Mouse (Mus musculus) embryonic facial prominence, embryonic 14.5 days (tissue): ENCODE results near the gene Utp4. TPM values are rescaled to one million over a fixed set of nuclear protein-coding genes. Genes with fewer than 3 reads are reported as not detected.
"Not testable (repeated sequence)": the region's sequence is repeated elsewhere in the genome, so short reads cannot be mapped to it uniquely, and the experiment has no call there.

Experiments
- ATAC-seq: fragments of 200-750 bp; cut with Nextera tagmentation; 2 replicates; pipeline ENCODE4 v1.8.0; 2017; ENCODE audit warnings: low read depth, moderate number of reproducible peaks, moderate TSS enrichment
- DNase-seq: peaks from one replicate; pipeline ENCODE4 v3.0.0-alpha.2; 2015; ENCODE audit warnings: low spot score
- H3K27ac ChIP-seq: fragments of 300-500 bp; sonication (generic); replicated peaks from 2 replicates; pipeline ENCODE4 v1.5.1; 2014; ENCODE audit warnings: low read depth, mild to moderate bottlenecking, low read length, moderate library complexity
- H3K27me3 ChIP-seq: fragments of 300-500 bp; sonication (generic); replicated peaks from 2 replicates; pipeline ENCODE4 v1.6.1; 2014; ENCODE audit warnings: low read length; ENCODE audit not compliant: control insufficient read depth, insufficient read depth
- H3K36me3 ChIP-seq: fragments of 300-500 bp; sonication (generic); 2 replicates; pipeline ENCODE4 v1.6.1; 2014; ENCODE audit warnings: low read length, mixed read lengths; ENCODE audit not compliant: control insufficient read depth, insufficient read depth
- H3K4me1 ChIP-seq: fragments of 300-500 bp; sonication (generic); 2 replicates; pipeline ENCODE4 v1.6.1; 2014; ENCODE audit warnings: antibody characterized with exemption, low read length; ENCODE audit not compliant: control insufficient read depth, insufficient read depth
- H3K4me2 ChIP-seq: fragments of 300-500 bp; sonication (generic); 2 replicates; pipeline ENCODE4 v1.6.1; 2014; ENCODE audit warnings: low read depth, mild to moderate bottlenecking, low read length, moderate library complexity, mixed read lengths
- H3K4me3 ChIP-seq: fragments of 300-500 bp; sonication (generic); 2 replicates; pipeline ENCODE4 v1.5.1; 2014; ENCODE audit warnings: low read depth, mild to moderate bottlenecking, low read length
- H3K9ac ChIP-seq: fragments of 300-500 bp; sonication (generic); 2 replicates; pipeline ENCODE4 v1.6.1; 2014; ENCODE audit warnings: low read depth, mild to moderate bottlenecking, low read length, moderate library complexity, mixed read lengths
- H3K9me3 ChIP-seq: fragments of 300-500 bp; sonication (generic); 2 replicates; pipeline ENCODE4 v1.6.1; 2016; ENCODE audit warnings: low read length; ENCODE audit not compliant: control insufficient read depth
- WGBS: fragments of 180-500 bp; shearing (Covaris S2); extraction: QIAGEN DNeasy Blood & Tissue Kit; methylation state at CpG from one replicate; pipeline ENCODE4 v1.1.7; 2014; 5-methylcytosine and 5-hydroxymethylcytosine counted together
- polyA plus RNA-seq: library from polyadenylated mRNA; unstranded; fragments of >200 nt; fragmentation: Nextera tagmentation; extraction: Ambion mirVana; gene quantifications from 2 replicates; pipeline ENCODE4 v1.2.1, GENCODE M21; 2014

The Utp4 gene
- polyA plus RNA-seq, 1 experiment from 2014 or later = 60.4 TPM

DNA sequence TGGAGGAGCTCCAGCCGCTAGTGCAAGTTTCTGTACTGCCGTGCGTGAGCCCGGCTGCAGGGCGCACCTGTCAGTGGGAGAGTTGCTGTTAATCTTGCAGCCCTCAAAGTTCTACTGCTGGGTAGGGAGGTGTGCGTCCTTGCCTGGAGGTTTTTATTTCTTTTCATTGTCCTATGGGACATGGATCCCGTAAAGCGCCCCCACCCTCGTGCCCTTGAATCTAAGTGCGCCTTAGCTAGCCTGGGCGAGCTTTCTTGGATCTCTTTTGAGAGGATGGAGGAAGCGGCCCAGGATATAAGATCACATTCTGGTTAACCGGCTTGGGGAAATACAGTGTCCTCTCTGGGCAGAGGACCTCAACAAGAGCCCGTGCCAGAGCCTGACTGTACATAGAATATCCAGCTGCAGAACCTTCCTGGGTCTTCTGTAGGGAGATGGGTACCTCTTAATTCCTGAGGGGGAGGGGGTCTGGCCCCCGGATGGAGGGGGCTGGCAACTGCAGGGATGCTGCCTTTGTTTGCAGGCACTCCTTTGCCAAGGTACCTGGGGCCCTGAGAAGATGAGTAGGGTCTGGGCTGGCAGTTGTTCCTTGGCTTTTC, 22.0 kb upstream of the Utp4 start:
- peak; percentile 17 for DNase-seq
- WGBS = 1% methylated on average over 15 of the region's 15 CpGs
- 0 out of 2 replicates have a peak, but pooled peaks have one; percentile 7 for ATAC-seq
- peaks cover 11% of the 10 kb centered on the region; the same call in 1 of the 2 replicates for H3K36me3 ChIP-seq
- H3K27me3 ChIP-seq = peaks cover 41% of the 10 kb centered on the region
- H3K27ac ChIP-seq = 0 out of 2 replicates have a peak overlapping the region, but pooled peaks have one; percentile 5
- peak overlapping the region; percentile 63 for H3K4me3 ChIP-seq
- no peaks in the 10 kb centered on the region for H3K9me3 ChIP-seq
- peak overlapping the region; percentile 65 for H3K9ac ChIP-seq
- H3K4me2 ChIP-seq = peak overlapping the region; percentile 100
- peaks cover 32% of the 10 kb centered on the region for H3K4me1 ChIP-seq

DNA sequence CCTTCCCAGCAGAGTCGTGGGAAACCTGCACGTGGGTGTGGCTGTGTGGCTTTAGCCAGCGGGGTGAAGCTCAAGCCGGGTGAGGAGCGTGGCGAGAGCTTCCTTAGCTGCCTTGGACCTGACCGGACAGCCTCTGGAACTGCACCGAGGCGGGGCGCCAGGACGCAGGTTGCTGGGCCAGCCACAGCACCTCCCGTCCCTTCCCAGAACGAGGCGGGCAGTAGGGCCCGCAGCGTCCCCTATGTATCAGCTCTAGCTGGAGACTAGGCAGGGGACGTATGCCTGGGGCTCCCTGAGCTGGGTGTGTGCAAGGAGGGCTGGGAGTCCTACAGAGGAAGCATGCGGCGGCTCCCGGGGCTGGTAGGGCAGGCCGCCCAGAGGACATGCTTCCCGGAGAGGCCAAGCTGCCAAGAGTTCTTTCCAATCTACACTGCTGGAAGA, 21.5 kb upstream of the Utp4 start:
- H3K9ac ChIP-seq = peak overlapping the region; percentile 38
- 0% methylated on average over 21 of the region's 22 CpGs for WGBS
- DNase-seq = peak; percentile 61
- H3K27me3 ChIP-seq = peaks cover 41% of the 10 kb centered on the region
- peak overlapping the region; percentile 63 for H3K4me3 ChIP-seq
- H3K4me1 ChIP-seq = peaks cover 32% of the 10 kb centered on the region
- H3K27ac ChIP-seq = no peak overlapping the region
- H3K4me2 ChIP-seq = peak overlapping the region; percentile 100
- ATAC-seq = peak; percentile 80
- peaks cover 15% of the 10 kb centered on the region; the same call in 1 of the 2 replicates for H3K36me3 ChIP-seq
- no peaks in the 10 kb centered on the region for H3K9me3 ChIP-seq

DNA sequence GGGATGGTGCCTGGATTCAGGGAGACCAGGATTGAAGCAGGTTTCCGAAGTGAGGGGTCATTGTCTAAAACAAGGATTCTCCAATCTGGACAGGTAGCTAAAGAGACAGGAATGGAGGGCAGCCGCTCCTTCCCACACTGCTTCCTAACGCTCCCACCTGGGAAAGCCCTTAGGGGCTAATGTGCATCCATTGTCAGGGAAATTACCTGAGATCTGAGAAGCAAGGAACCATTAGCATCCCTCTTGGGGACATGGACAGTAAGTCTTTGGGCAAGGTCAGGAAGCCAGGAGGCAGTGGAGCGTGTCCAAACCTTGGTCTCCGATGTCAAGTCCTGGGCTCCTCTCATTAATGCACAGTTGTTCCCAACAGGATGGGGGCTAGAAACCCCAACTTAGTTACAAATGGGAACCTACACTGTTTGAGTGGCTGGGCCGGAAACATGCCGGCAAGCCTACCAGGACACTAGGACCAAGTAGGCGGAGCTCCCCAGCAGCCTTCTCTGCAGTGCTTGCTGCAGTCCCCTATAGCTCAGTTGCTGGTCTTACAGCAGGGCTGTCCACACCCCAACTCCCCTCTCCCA, 20.9 kb upstream of the Utp4 start:
- ATAC-seq (no peak), DNase-seq (peak; percentile 6)
- H3K4me1 ChIP-seq = peaks cover 32% of the 10 kb centered on the region
- H3K36me3 ChIP-seq = peaks cover 19% of the 10 kb centered on the region; the same call in 1 of the 2 replicates
- peak overlapping the region; percentile 100 for H3K4me2 ChIP-seq
- no peak overlapping the region; the same call in 1 of the 2 replicates for H3K9ac ChIP-seq
- peaks cover 41% of the 10 kb centered on the region for H3K27me3 ChIP-seq
- 8% methylated on average over 8 of the region's 8 CpGs for WGBS
- H3K27ac ChIP-seq = no peak overlapping the region
- peak overlapping the region; percentile 63 for H3K4me3 ChIP-seq
- H3K9me3 ChIP-seq = no peaks in the 10 kb centered on the region

DNA sequence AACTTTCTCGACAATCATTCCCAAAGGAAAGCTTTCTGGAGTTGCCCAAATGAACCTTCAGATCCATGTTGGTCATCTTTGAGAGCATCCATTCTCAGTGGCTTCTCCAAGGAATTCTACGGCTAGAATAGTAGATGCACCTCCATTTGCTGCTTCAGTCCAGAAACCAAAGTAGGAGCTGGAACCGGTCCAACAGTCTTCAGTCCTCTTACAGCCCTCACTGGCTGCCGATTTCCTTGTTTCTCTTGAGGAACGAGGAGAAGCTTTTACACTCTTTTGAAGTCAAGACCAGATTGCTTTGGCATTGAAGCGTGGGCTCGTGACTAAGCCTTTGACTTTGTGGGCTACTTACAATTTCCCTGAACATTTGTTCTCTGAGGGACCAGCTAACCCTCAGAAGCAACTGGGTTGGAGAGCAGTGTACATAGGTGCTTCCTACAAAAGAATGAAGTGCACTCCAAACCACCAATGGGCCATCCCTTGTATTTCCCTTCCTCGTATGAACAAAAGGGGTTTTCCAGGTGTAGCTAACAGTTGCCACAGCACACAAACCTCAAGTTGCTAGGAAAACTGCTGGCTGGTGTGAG, 13.2 kb upstream of the Utp4 start:
- DNase-seq = peak; percentile 9
- ATAC-seq = no peak
- H3K27ac ChIP-seq = no peak overlapping the region
- H3K36me3 ChIP-seq = peaks cover 77% of the 10 kb centered on the region
- H3K4me3 ChIP-seq = no peak overlapping the region
- H3K27me3 ChIP-seq = no peaks in the 10 kb centered on the region
- H3K4me1 ChIP-seq = no peaks in the 10 kb centered on the region
- H3K9me3 ChIP-seq = no peaks in the 10 kb centered on the region
- WGBS = 88% methylated on average over 8 of the region's 8 CpGs
- H3K4me2 ChIP-seq = no peak overlapping the region
- H3K9ac ChIP-seq = no peak overlapping the region

GRCm38 (mm10) chr8:106884094-106884493, 9.3 kb upstream of the Utp4 start:
- H3K9ac ChIP-seq, DNase-seq, H3K4me2 ChIP-seq, H3K27me3 ChIP-seq, ATAC-seq, H3K27ac ChIP-seq, H3K4me1 ChIP-seq, H3K9me3 ChIP-seq, H3K4me3 ChIP-seq: not testable (repeated sequence)
- WGBS = 94% methylated on average over 11 of the region's 11 CpGs
- H3K36me3 ChIP-seq = peaks cover 73% of the 10 kb centered on the region

- H3K9ac ChIP-seq, H3K4me1 ChIP-seq, H3K4me3 ChIP-seq, H3K27ac ChIP-seq, H3K9me3 ChIP-seq, H3K27me3 ChIP-seq, DNase-seq, ATAC-seq, H3K4me2 ChIP-seq: not testable (repeated sequence)
- WGBS = 93% methylated on average over 4 of the region's 4 CpGs
- peaks cover 64% of the 10 kb centered on the region for H3K36me3 ChIP-seq
Measured at GRCm38 (mm10) chr8:106884826-106885400, 8.5 kb upstream of the Utp4 start.

DNA sequence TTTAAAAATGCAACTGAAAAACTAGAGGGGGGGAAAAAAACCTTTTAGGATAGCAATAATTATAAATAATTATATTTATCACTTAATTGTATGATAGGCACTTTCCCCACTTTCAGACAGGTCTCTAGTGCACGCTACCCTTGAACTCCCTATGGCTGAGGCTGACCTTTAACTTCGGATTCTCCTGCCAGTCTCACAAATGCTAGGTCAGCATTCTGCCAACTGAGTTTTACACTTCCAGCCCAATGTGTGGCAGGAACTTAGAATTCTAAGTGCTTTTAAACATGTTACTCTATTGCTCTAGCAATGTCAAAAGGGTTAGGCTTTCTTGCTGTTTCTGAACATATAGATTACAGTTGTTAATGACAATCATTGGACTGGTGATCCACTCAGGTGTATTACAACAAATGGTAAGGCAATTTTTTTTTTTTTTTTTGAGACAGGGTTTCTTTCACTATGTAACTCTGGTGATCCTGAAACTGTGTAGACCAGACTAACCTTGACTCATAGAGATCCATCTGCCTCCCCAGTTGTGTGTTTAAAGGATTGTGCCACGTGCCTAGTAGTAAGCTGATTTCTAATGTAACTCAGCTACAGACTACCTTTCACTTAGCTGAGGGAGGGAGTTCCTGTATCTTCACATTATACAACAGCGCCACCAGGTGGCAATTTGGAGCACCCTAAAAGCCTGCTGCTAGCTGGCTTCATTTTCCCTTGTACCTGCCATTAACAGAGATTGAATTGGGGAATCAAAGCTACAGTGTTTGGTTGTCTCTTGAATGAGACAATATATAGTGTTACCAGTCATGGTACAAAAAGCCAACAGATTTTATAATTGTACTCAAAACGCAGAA, 5.9 kb upstream of the Utp4 start:
- Histone ChIP-seq H3K4me2 (no peak overlapping the region), H3K27me3 (no peaks in the 10 kb centered on the region), H3K4me3 (no peak overlapping the region), H3K9me3 (no peaks in the 10 kb centered on the region), H3K9ac (no peak overlapping the region), H3K27ac (no peak overlapping the region), H3K36me3 (peaks cover 44% of the 10 kb centered on the region), H3K4me1 (no peaks in the 10 kb centered on the region)
- DNase-seq (peak; percentile 89), ATAC-seq (peak; percentile 74)
- WGBS = 48% methylated on average over 5 of the region's 5 CpGs

DNA sequence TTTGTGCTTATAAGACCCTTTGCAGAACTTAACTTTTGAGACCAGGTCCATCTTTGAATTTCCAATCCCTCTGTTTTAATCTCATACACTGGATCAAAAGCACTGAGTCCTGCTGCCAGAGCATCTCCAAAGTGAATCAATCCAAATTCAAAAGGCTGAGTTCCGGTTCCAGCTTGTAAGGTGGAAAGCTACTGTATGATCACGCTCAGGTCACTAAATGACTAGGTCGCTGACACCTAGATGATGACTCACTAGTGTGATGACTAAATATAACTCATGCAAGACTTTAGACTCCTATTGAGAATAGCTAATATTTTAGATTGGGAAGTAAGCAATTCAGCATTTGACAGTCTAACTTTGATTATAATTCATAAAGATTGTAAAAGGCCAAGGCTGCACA, 4.6 kb upstream of the Utp4 start:
- Histone ChIP-seq H3K9me3 (no peaks in the 10 kb centered on the region), H3K27ac (no peak overlapping the region), H3K4me2 (no peak overlapping the region), H3K27me3 (no peaks in the 10 kb centered on the region), H3K9ac (no peak overlapping the region), H3K4me3 (no peak overlapping the region), H3K36me3 (peaks cover 32% of the 10 kb centered on the region), H3K4me1 (no peaks in the 10 kb centered on the region)
- ATAC-seq = no peak
- DNase-seq = no peak
- 89% methylated on average over 3 of the region's 3 CpGs for WGBS
